Mouse (Mus musculus) neural tube, embryonic 10.5 days (tissue): Measurements from ENCODE around the gene Ifngr2.
"Not testable (repeated sequence)": the region's sequence is repeated elsewhere in the genome, so short reads cannot be mapped to it uniquely, and the experiment has no call there.

Source experiments
- DNase-seq: peaks from one replicate; pipeline ENCODE4 v3.0.0-alpha.2; 2017; ENCODE audit warnings: low spot score; ENCODE audit errors: extremely low spot score

The Ifngr2 gene

GRCm38 (mm10) chr16:91546836-91547741 is at the start of gene Ifngr2:
Gene Ifngr2 (plus strand): TSS chr16:91547072.
- peak; percentile 76 for DNase-seq

- DNase-seq = no peak
These were observed 48.8 kb upstream of the Ifngr2 start for GRCm38 (mm10) chr16:91498041-91498440.

GRCm38 (mm10) chr16:91504701-91505100 is 42.2 kb upstream of the Ifngr2 start:
- no peak for DNase-seq

- no peak for DNase-seq
These were observed 41.7 kb upstream of the Ifngr2 start for GRCm38 (mm10) chr16:91505116-91505601.

GRCm38 (mm10) chr16:91506396-91506795 is 40.5 kb upstream of the Ifngr2 start:
- no peak for DNase-seq

GRCm38 (mm10) chr16:91512161-91512787 is 34.6 kb upstream of the Ifngr2 start:
- peak; percentile 82 for DNase-seq

- DNase-seq = no peak
These were observed 33.8 kb upstream of the Ifngr2 start for GRCm38 (mm10) chr16:91513099-91513498.

GRCm38 (mm10) chr16:91517020-91517419 is 29.9 kb upstream of the Ifngr2 start:
- no peak for DNase-seq

- DNase-seq = no peak
These were observed 24.8 kb upstream of the Ifngr2 start for GRCm38 (mm10) chr16:91522040-91522439.

- DNase-seq = no peak
These were observed 24.2 kb upstream of the Ifngr2 start for GRCm38 (mm10) chr16:91522479-91523309.

GRCm38 (mm10) chr16:91524206-91524605 is 22.7 kb upstream of the Ifngr2 start:
- no peak for DNase-seq

GRCm38 (mm10) chr16:91526274-91526673 is 20.6 kb upstream of the Ifngr2 start:
- DNase-seq = no peak

- DNase-seq = no peak
These were observed 19.8 kb upstream of the Ifngr2 start for GRCm38 (mm10) chr16:91527051-91527450.

- no peak for DNase-seq
These were observed 19.4 kb upstream of the Ifngr2 start for GRCm38 (mm10) chr16:91527500-91527899.

GRCm38 (mm10) chr16:91528578-91528977 is 18.3 kb upstream of the Ifngr2 start:
- no peak for DNase-seq

- not testable (repeated sequence) for DNase-seq
These were observed 16.0 kb upstream of the Ifngr2 start for GRCm38 (mm10) chr16:91530830-91531229.

GRCm38 (mm10) chr16:91531856-91532255 is 15.0 kb upstream of the Ifngr2 start:
- no peak for DNase-seq

GRCm38 (mm10) chr16:91532429-91532828 is 14.4 kb upstream of the Ifngr2 start:
- no peak for DNase-seq

- no peak for DNase-seq
These were observed 13.5 kb upstream of the Ifngr2 start for GRCm38 (mm10) chr16:91533097-91534001.

GRCm38 (mm10) chr16:91534477-91534876 is 12.4 kb upstream of the Ifngr2 start:
- DNase-seq = peak; percentile 96
